Mouse (Mus musculus) liver, embryonic 14.5 days (tissue): ENCODE results near the gene Extl2.

Source experiments
- CTCF ChIP-seq: IDR thresholded peaks from 2 replicates; pipeline ENCODE4 v1.5.1; 2016; ENCODE audit warnings: antibody characterized with exemption, low read depth, control low read depth
- EP300 ChIP-seq: IDR thresholded peaks from 2 replicates; pipeline ENCODE4 v1.6.1; 2016; ENCODE audit warnings: antibody characterized with exemption, low read depth

DNA sequence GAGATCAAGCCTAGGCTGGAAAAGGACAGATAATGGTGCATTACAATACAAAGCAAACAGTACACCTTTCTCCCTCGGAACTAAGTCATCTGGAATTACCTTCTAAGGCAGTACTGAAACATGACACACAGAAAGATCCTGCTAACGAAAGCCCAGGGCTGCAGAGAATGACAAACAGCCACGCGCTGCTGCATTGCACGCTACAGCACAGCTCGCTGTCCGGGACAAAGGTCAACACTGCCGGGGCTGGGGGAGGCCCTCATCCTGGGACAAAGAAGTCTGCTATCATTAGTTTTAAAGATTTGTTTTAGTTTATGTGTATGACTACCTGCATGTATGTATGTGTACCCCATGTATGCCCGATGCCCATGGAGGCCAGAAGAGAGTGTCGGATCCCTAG lies 14.2 kb upstream of the Extl2 start:
- TF ChIP-seq CTCF (no peak), EP300 (no peak)
